Mouse (Mus musculus): ENCODE results near the gene Krt12.
A peak's percentile ranks its signal among the peaks of the same experiment; 100 is the strongest.

The Krt12 gene

DNA sequence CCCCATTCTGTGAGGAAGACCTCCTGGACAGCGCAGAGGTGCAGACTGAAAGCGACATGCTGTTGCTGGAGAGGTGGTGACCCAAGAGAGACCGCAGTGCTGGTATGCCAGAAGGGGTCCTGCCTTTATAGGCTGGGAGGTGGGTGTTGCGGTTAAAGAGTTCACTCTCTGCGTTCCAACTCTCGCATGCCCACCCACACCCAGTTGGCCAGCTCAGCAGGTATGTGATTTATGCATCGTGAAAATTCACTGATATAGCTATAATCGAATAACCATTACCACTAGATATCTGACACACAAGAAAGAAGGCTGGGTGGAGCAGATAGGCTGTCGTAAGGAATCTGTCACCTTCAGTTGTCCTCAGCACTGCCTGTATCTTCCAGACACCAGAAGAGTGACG lies at the start of gene Krt12:
TSS of gene Krt12 (minus strand) at position 101 of the 400 bp plus-strand sequence.
- no peak for DNase-seq (ENCODE audit: low read depth, low spot score)

DNA sequence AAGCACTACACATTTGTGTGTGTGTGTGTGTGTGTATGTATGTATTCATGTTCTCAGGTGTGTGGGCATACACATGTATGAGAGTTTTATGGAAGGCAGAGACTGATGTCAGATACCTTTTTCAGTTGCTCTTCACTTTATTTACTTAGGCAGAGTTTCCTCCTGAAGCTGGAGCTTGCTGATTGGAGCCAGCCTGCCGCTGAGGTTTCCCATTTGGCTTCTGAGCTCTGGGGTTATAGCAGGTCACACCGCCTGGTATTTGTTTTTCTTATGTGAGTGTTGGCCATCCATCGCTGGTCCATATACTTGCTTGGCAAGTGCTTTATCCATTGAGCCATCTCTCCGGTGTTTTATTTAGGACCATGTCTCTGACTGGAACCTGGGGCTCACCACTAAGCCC lies 47.2 kb upstream of the Krt12 start:
- DNase-seq (ENCODE audit: low read depth, low spot score): no peak

GRCm38 (mm10) chr11:99468566-99468965 lies 46.5 kb upstream of the Krt12 start:
- DNase-seq (ENCODE audit: low read depth, low spot score): no peak

DNA sequence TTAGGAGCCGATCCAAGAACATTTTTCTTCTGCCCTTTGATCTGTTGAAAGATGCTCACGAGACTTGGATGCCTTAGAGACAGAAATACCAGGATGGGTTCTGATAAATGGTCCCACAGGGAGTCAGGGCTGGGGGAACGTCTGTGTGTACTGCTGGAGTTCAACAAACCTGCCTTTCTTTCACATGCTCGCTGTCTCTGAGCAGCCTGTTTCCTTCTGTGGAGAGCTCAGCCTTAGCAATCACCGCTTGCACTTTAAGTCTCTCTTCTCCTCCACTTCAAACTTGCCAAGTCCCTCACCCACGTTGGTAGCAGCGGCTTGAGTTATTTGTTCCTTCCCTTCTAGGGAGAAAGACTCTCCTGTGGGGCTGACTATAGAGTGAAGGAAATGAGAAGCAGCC lies 44.3 kb upstream of the Krt12 start:
- DNase-seq (ENCODE audit: low read depth, low spot score): peak; percentile 12

GRCm38 (mm10) chr11:99464836-99465235 lies 42.8 kb upstream of the Krt12 start:
- peak; percentile 91 for DNase-seq (ENCODE audit: low read depth, low spot score)

- DNase-seq (ENCODE audit: low read depth, low spot score): peak; percentile 68
These were observed 41.1 kb upstream of the Krt12 start for GRCm38 (mm10) chr11:99463155-99463554.

DNA sequence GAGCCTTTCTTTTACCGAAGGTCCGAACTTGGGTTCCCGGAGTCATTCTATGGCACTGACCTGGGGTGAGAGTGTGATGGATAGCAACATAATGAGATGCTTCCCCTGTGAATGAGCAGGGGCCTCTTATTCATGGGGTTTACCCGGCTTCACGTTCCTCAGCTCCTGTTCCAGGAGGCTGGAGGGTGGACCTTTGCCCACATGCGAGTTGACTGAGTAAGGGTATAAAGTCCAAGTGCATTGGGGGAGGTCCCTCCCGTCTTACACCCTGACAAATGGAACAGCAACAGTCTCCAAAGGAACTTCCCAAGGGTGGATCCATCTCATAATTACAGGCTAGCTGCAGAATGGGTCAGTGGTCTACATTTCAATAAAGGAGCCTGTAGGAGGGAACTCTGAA lies 39.7 kb upstream of the Krt12 start:
- DNase-seq (ENCODE audit: low read depth, low spot score): no peak

DNA sequence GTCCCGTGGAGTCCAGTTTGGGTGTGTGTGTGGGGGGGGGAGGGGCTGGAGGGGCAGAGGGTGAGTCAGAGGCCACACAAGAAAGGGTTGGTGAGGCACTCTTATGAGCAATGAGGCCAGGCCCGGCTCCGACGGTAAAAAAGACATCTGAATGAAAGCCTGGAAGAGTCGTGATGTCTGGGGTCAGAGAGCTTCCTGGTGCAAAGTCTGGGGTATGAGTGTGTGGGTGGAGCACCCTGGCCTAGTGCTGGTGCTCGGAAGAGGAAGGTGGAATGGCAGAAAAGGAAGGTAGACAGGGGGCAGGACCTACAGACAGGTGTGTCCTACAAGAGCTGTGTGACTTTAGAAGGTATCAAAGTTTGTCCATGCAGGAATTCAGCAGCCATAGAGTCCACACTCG lies 36.8 kb upstream of the Krt12 start:
- DNase-seq (ENCODE audit: low read depth, low spot score): no peak

- DNase-seq (ENCODE audit: low read depth, low spot score): no peak
These were observed 32.7 kb upstream of the Krt12 start for GRCm38 (mm10) chr11:99454759-99455158.

DNA sequence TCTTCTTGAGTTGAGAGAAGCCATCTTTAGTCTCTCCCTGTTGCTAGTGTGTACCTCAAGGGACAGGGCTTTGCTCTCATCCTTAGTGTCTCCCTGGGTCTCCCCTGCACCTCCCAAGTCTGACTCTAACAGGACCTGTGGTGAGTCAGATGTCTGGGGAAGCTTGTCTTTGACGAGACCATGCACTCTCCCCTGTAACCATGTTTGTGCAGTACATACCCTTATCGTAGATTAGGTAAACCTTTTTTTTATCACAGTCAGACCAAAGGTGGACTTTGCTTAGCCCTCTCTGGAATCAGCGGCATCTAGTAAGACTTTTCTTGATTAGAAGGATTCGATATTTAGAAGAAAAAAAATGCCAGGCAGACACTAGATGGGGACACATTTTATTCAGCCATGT lies 32.0 kb upstream of the Krt12 start:
- no peak for DNase-seq (ENCODE audit: low read depth, low spot score)

GRCm38 (mm10) chr11:99448769-99449168 lies 26.7 kb upstream of the Krt12 start:
- DNase-seq (ENCODE audit: low read depth, low spot score): no peak

DNA sequence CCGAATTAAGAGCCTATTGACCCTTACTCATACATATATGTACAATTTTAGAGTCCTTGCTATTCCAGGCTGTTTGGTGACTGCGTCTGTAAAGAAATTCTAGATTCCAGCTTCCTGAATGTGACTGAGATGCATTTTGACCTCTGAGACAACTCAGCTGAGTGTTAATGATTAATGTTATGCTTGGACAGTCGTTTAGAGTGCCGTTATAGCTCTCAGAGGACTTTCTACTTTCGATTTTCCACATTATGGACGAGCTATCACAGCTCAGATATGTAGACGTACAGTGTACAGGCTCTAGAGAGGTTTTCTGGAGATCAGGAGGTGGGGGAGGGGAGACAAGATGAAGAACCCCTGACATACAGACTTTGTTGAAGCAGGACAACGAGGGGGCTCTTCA lies 19.2 kb upstream of the Krt12 start:
- no peak for DNase-seq (ENCODE audit: low read depth, low spot score)

DNA sequence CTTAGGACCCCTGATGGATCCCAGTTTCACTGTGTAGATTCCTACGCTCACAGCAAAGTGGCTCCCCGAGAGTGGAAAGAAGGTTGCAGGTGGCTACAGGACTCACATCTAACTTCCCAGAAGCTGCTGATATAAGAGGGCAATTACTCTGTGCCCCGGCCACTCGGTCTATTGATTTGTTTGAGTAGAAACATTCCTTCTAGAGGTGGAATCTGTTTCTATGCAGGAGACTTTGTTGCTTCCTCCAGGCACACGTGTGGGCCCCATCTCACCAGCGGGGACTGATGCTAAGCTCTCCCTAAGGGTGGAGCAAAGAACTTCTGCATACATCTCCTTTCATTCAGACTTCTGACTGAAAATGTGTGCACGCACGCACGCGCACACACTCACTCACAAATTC lies 17.4 kb upstream of the Krt12 start:
- DNase-seq (ENCODE audit: low read depth, low spot score): no peak

- no peak for DNase-seq (ENCODE audit: low read depth, low spot score)
These were observed 15.9 kb upstream of the Krt12 start, which contains the start of gene Krt20 for GRCm38 (mm10) chr11:99437972-99438371. Gene Krt20 (minus strand): TSS chr11:99438150.

GRCm38 (mm10) chr11:99436625-99437024 lies 14.6 kb upstream of the Krt12 start:
- no peak for DNase-seq (ENCODE audit: low read depth, low spot score)

GRCm38 (mm10) chr11:99430670-99431069 lies 8.6 kb upstream of the Krt12 start:
- DNase-seq (ENCODE audit: low read depth, low spot score): peak; percentile 14

DNA sequence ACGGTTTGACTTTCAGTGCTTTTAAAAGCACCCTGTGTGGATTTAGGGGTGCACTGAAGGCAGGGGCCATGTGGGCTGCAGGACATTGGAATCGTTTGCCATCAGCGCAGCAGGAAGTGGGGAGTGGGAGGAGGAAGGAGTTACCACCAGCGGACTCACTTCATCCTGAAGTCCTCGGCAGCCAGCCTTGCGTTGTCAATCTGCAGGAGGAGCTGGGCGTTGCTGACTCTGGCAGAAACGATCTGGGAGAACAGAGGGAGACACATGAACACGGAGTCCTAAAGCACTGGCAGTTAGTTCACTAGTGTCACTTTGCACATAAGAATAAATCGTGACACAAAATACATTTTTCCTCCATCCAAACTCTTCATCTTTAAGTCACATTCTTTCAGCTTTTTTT lies 1.5 kb downstream of the Krt12 start:
- no peak for DNase-seq (ENCODE audit: low read depth, low spot score)

DNA sequence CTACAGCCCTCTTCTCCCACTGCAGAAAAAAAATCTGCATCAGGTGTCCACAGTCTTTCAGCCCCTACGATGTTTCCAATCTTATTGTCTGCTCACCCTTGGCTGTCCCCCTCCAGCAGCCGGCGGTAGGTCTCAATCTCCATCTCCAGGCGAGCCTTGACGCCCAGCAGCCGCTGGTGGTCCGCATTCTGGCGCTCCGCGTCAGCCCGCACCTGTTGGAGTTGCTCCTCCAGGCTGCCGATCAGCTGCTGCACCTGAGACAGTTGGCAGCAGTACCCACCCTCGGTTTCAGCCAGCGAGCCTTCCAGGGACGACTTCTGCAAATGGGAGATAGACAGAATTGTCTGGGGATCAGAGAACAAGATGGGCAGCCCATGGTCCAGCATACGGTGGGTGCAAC lies 4.2 kb downstream of the Krt12 start:
- no peak for DNase-seq (ENCODE audit: low read depth, low spot score)

GRCm38 (mm10) chr11:99416902-99417301 lies 5.2 kb downstream of the Krt12 start:
- no peak for DNase-seq (ENCODE audit: low read depth, low spot score)

DNA sequence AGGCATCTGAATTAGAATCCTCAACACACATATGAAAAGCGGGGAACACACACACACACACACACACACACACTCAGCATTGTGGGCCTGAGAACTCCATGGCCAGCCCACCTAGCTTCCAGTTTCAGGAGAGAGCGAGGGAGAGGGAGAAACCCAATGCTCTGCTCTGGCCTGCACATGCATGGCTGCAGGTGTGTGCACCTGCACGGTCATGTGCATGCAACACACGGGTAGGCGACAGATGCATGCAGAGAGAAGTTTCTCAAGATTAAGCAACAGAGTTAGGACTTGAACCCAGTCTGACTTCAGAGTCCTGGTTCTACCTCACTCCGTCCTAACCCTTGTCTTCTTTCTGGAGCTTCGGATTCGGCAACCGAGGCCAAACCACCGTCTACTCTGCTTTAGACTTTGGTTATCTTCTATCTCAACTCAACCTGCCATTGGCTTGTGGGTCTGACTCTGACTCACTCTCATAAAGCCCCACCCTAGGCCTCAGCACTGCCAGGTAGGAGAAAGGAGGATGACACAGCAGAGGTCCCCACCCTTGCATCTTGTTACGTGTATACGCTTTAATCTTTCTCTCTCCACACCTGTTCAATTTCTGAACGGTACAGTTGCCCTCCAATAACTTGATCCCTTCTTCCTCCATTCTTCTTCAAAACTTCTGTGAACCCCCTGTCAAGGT lies 7.5 kb downstream of the Krt12 start:
- no peak for DNase-seq (ENCODE audit: low read depth, low spot score)

DNA sequence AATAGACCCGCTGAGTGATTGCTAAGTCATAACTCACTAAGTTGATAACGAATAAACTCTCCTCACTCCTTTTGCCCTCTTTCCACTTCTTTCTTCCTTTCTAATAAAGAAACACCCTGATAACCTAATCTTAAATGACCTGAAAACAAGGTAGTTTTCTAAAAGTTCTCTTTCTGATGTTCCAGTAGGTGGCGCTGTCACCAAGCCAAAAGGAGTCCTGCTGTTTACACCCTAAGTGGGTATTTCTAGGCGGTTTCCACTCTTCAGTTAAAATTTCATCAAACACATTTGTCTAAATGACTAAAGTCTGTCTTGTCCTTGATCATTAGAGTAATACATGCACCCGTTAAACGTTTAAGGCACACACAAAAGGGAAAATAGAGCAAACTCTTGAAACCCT lies 8.8 kb downstream of the Krt12 start:
- peak; percentile 74 for DNase-seq (ENCODE audit: low read depth, low spot score)

DNA sequence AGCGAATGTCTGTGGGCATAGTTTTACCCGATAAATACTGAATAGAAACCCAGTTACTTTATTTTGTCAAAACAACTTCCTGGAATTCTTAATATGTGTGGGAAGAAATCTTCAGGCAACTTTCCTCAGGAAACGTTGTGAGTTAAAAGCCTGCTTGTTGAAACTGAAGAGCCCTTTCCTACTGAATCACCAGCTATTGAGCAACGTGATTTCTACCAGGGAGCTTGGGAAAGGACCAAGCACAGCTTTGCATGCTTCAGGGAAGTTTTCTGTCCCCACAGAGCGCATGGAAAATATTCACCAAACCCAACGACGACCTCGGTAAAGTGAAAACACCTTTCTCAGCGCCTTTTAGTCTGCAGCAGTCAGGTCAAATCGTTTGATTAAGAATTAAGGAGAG lies 15.9 kb downstream of the Krt12 start:
- DNase-seq (ENCODE audit: low read depth, low spot score): no peak

- DNase-seq (ENCODE audit: low read depth, low spot score): no peak
These were observed 22.0 kb downstream of the Krt12 start for GRCm38 (mm10) chr11:99399956-99400549.

DNA sequence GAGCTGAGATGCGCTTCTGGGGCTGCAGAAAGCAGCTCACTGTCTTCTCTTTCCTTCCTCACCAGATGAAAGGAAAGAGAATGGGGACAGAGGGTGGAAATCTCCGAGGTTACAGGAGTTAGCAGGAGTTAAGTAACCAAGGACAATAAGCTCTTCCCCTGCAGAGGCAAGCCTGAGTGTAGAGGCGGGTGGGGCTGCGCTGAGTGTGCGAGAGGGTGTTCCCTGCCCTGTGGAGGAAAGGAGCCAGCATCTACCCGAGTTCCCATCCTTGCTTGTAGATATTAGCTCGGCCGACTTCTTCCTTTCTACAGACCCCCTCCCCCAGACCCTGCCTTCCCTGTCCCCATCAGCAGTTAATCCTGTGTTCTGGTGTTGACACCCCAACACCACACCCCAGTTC lies 23.2 kb downstream of the Krt12 start:
- DNase-seq (ENCODE audit: low read depth, low spot score): no peak
